Mouse (Mus musculus) ES-E14 (cell line): ENCODE results near the gene Wfikkn1. TPM values are rescaled to one million over a fixed set of nuclear protein-coding genes. Genes with fewer than 3 reads are reported as not detected.

Experiments
- DNase-seq: peaks from one replicate; pipeline ENCODE4 v3.0.0-alpha.2; 2013; ENCODE audit warnings: low read depth, low spot score
- H3K27ac ChIP-seq: 2 replicates; pipeline ENCODE4 v1.5.1; 2012; ENCODE audit warnings: low read depth, mild to moderate bottlenecking, low read length, moderate library complexity, mixed read lengths; ENCODE audit not compliant: poor library complexity, insufficient read depth, severe bottlenecking
- H3K36me3 ChIP-seq: 2 replicates; pipeline ENCODE4 v1.6.1; 2012; ENCODE audit warnings: mild to moderate bottlenecking, low read length, moderate library complexity, mixed read lengths; ENCODE audit not compliant: control insufficient read depth, poor library complexity, insufficient read depth, severe bottlenecking
- H3K4me1 ChIP-seq, 2 experiments: fragments of 150-350 bp in 1 of 2; sonication (generic) in 1 of 2; 2 replicates each; pipeline ENCODE4 v1.6.1; 2012; ENCODE audit warnings: low read length in 2 of 2, mild to moderate bottlenecking in 1 of 2, mixed read lengths in 1 of 2; ENCODE audit not compliant: control insufficient read depth in 2 of 2, insufficient read depth in 2 of 2, poor library complexity in 1 of 2
- H3K4me3 ChIP-seq, 2 experiments: fragments of 150-350 bp in 1 of 2; sonication (generic) in 1 of 2; 2 replicates each; pipeline ENCODE4 v1.5.1; 2012; ENCODE audit warnings: low read length in 2 of 2, low read depth in 1 of 2, mild to moderate bottlenecking in 1 of 2, mixed read lengths in 1 of 2; ENCODE audit not compliant: insufficient read depth in 1 of 2, poor library complexity in 1 of 2, severe bottlenecking in 1 of 2
- H3K9ac ChIP-seq: 2 replicates; pipeline ENCODE4 v1.6.1; 2012; ENCODE audit warnings: low read depth, mild to moderate bottlenecking, low read length, mixed read lengths; ENCODE audit not compliant: poor library complexity, insufficient read depth, severe bottlenecking
- H3K9me3 ChIP-seq: fragments of 150-350 bp; sonication (generic); 2 replicates; pipeline ENCODE4 v1.6.1; 2012; ENCODE audit warnings: low read depth, mild to moderate bottlenecking, low read length; ENCODE audit not compliant: control insufficient read depth, insufficient read depth
- CHD2 ChIP-seq: IDR thresholded peaks from 2 replicates; pipeline ENCODE4 v1.6.1; 2014; ENCODE audit warnings: mild to moderate bottlenecking, low read depth, low read length, inconsistent platforms
- HCFC1 ChIP-seq: IDR thresholded peaks from 2 replicates; pipeline ENCODE4 v1.6.1; 2012; ENCODE audit warnings: low read length, inconsistent platforms, borderline replicate concordance; ENCODE audit not compliant: insufficient read depth
- MAFK ChIP-seq: IDR thresholded peaks from 2 replicates; pipeline ENCODE4 v1.6.1; 2014; ENCODE audit warnings: mild to moderate bottlenecking, low read depth, low read length, inconsistent platforms; ENCODE audit not compliant: insufficient read depth
- ZC3H11A ChIP-seq: IDR thresholded peaks from 2 replicates; pipeline ENCODE4 v1.6.1; 2012; ENCODE audit warnings: low read depth, mild to moderate bottlenecking, inconsistent platforms, low read length, borderline replicate concordance
- ZNF384 ChIP-seq: IDR thresholded peaks from 2 replicates; pipeline ENCODE4 v1.6.1; 2012; ENCODE audit warnings: low read depth, low read length, inconsistent platforms
- in situ Hi-C, 2 experiments: fragments of 600-800 bp; cut with MboI; formaldehyde crosslinking; loops; one replicate each; pipeline ENCODE4 v1.15.1; 2025; ENCODE audit warnings: low sequenced_read_pairs in 2 of 2, inconsistent platforms in 1 of 2; ENCODE audit not compliant: unreplicated experiment in 2 of 2
- total RNA-seq: library from RNA; depleted of rRNA; stranded (reverse); fragments of 300-350 nt; gene quantifications from 2 replicates; pipeline ENCODE4 v1.2.3, GENCODE M21; 2012

Wfikkn1 gene
- total RNA-seq, 1 experiment, result 3.3 TPM

DNA sequence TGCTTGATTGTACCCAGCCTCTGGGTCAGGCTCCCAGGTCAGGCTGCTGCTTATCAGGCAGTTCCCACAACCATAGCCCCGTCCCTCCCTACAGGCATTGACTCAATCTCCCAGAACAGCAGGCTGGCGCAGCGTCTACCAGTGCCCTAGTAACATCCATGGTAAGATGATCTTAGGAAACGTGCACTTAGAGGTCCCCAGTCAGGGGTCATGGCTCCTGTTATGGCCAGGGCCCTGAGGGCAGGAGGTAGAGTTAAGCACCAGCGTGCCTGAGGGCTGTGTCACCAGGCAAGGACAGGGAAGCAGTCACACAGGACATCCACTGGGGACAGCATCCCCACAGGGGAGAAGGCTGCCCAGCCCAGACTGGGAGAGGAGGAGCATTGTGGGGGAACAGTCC lies 1.6 kb upstream of the Wfikkn1 start:
- H3K27ac ChIP-seq, result no peak overlapping the region
- in situ Hi-C loops, result no loop called here
- no peak overlapping the region for H3K4me3 ChIP-seq
- DNase-seq, result no peak
- H3K36me3 ChIP-seq, result peaks cover 34% of the 10 kb centered on the region
- peaks cover 8 to 45% of the 10 kb centered on the region in 2 experiments; a peak in 3 of 4 replicates for H3K4me1 ChIP-seq
- TF ChIP-seq CHD2, result no peak
- no peak for TF ChIP-seq ZC3H11A
- TF ChIP-seq HCFC1, result no peak
- no peak for TF ChIP-seq ZNF384
- no peak for TF ChIP-seq MAFK
- no peak overlapping the region for H3K9ac ChIP-seq
- H3K9me3 ChIP-seq, result no peaks in the 10 kb centered on the region

- Histone ChIP-seq H3K4me1 (peaks cover 8 to 45% of the 10 kb centered on the region in 2 experiments; a peak in 3 of 4 replicates), H3K4me3 (no peak overlapping the region), H3K9me3 (no peaks in the 10 kb centered on the region), H3K9ac (no peak overlapping the region), H3K27ac (peak overlapping the region; percentile 38; the same call in 1 of the 2 replicates), H3K36me3 (peaks cover 34% of the 10 kb centered on the region)
- DNase-seq, result no peak
- in situ Hi-C loops, result no loop called here
- no peak for TF ChIP-seq CHD2
- no peak for TF ChIP-seq ZNF384
- TF ChIP-seq ZC3H11A, result no peak
- TF ChIP-seq MAFK, result no peak
- no peak for TF ChIP-seq HCFC1
Measured at GRCm38 (mm10) chr17:25881691-25882090, 1.0 kb upstream of the Wfikkn1 start.

DNA sequence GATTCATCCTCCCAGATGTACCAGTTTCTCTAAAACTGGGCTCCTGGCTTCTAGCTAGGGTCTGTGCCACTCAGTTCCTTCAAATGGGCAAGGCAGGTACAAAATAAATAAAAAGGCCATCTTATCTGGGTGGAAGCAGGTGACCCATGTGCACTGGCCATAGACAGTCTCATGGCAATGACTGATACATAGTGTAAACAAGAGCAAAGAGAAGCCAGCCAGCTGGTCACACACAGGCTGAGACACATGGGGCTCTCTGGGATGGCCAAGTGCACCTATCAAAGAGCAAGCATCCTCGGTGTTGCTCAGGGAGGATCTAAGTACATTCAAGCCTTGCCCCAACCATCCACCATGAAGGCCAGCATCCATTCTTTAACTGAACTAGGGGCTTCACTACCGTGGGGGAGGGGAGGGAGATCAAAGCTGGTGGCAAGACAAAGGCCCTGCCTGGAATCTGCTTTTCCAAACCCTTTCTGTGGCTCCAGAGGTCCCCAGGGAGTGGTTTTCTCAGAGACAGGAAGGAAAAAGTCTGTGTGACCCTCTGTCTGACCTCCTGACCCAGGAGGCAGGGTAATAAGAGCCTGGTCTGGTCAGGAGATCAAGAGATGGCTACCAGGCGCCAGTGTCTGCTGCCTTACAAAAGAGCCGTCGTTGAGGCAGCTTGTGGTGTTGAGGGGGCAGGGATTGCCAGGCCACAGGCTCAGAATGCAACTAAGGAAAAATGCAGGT lies 419 bp upstream of the Wfikkn1 start:
- Histone ChIP-seq H3K4me3 (no peak overlapping the region), H3K36me3 (peaks cover 34% of the 10 kb centered on the region)

GRCm38 (mm10) chr17:25879750-25880149 lies 908 bp downstream of the Wfikkn1 start:
- Histone ChIP-seq H3K4me1 (peaks cover 5 to 38% of the 10 kb centered on the region in 2 experiments; a peak in 3 of 4 replicates), H3K9ac (no peak overlapping the region), H3K4me3 (no peak overlapping the region), H3K9me3 (no peaks in the 10 kb centered on the region), H3K27ac (no peak overlapping the region), H3K36me3 (peaks cover 33% of the 10 kb centered on the region)
- TF ChIP-seq MAFK, result no peak
- no peak for TF ChIP-seq ZC3H11A
- no peak for TF ChIP-seq HCFC1
- TF ChIP-seq CHD2, result no peak
- no peak for TF ChIP-seq ZNF384
- no peak for DNase-seq
- in situ Hi-C loops, result no loop called here

More for the DNA sequence above, 419 bp upstream of the Wfikkn1 start:
- Histone ChIP-seq H3K9me3 (no peaks in the 10 kb centered on the region), H3K27ac (0 out of 2 replicates have a peak overlapping the region, but pooled peaks have one; percentile 38), H3K9ac (no peak overlapping the region), H3K4me1 (peaks cover 8 to 45% of the 10 kb centered on the region in 2 experiments; a peak in 3 of 4 replicates)
- TF ChIP-seq ZC3H11A (no peak), HCFC1 (no peak), MAFK (no peak), ZNF384 (no peak), CHD2 (no peak)
- in situ Hi-C loops, result no loop called here
- DNase-seq, result peak; percentile 71
